Mouse (Mus musculus): ENCODE results near the gene Sbf2. TPM values are rescaled to one million over a fixed set of nuclear protein-coding genes. Genes with fewer than 3 reads are reported as not detected.

Gene Sbf2
- total RNA-seq, 2 experiments from 2014 or later, result 54.7 to 55.2 TPM

DNA sequence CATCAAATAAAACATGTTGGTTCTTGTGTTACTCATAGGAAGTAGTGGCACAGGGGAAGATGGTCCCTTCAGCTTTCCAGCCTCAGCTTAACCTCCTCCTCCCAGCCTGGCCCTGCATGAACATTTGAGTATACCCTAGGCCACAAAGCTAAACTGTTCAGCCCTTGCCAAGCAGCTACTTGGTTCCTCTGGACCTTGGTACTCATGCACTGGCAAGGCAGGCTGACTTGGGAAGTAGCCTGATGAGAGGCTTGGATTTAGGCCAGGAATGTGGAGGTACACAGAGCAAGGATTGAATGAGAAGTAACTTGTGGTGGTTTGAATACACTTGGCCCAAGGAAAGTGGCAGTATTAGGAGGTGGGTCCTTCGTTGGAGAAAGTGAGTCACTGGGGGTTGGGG, 299.4 kb downstream of the Sbf2 start:
- no peak for TF ChIP-seq CTCF (IDR thresholded peaks at IDR 0.05)
- no peak overlapping the region for H3K4me3 ChIP-seq
- DNase-seq (ENCODE audit: extremely low spot score in 1 of 2, low spot score in 2 of 2), result no peak
- intact Hi-C loops (cut with DNase I), result no loop called here
- no peak overlapping the region for H3K27ac ChIP-seq

DNA sequence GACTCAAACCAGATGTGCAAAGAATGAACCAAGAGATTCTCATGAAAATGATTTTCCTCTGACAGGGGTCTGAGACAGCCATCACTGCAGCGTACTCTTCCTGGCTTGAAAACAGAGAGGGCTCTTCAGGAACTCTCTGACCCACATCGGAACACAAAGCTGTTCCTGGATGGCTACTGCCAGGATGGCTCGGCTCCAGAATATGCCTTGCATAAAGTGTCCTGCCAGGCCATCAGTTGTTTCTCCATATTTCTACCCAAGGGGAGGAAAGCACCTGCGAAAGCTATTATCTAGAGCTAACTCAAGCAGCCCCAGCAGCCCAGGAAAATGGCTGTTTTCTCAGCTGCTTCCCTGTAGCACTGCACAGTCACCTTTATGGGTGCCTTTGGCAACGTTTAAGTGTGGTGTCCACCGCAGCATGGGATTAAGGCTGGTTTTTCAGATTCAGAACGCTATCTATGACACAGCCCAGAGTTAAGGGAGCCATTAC, 300.3 kb downstream of the Sbf2 start:
- TF ChIP-seq CTCF (IDR thresholded peaks at IDR 0.05), result no peak
- Histone ChIP-seq H3K4me3 (no peak overlapping the region), H3K27ac (no peak overlapping the region)
- intact Hi-C loops (cut with DNase I), result no loop called here
- DNase-seq (ENCODE audit: extremely low spot score in 1 of 2, low spot score in 2 of 2), result no peak

DNA sequence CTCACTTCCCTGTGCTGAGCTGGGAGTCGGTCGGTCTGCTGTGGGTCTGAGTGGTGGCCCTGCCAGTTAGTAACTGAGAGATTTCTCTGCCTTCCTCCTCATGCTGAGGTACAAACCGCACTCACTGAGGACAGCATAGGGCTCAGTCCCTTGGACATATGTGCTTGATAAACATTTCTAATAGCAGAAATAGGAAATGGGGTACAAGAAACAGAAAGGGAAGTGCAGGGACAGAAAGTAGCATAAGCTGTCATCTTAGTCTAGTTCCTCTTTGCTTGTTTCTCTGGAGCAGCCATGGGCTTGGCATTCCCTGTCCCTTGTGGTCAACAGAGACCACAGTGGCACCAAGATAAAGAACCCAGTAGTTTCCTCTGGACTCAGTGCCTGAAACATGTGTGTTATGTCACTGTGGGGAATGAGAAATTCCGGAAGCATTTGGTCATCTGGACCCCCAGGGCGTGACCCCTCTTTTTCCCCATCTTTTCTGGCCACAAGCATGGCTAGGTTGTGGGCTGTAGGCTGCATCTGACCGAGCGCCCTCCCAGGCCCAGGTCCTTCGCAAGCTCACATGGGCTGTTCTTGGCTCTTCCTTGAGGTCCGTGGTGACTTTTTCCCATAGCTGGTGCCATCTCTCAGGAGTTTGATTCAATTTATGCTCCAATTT, 301.2 kb downstream of the Sbf2 start:
- no peak for DNase-seq (ENCODE audit: extremely low spot score in 1 of 2, low spot score in 2 of 2)
- H3K27ac ChIP-seq, result no peak overlapping the region
- H3K4me3 ChIP-seq, result no peak overlapping the region
- intact Hi-C loops (cut with DNase I), result no loop called here
- no peak for TF ChIP-seq CTCF (IDR thresholded peaks at IDR 0.05)

DNA sequence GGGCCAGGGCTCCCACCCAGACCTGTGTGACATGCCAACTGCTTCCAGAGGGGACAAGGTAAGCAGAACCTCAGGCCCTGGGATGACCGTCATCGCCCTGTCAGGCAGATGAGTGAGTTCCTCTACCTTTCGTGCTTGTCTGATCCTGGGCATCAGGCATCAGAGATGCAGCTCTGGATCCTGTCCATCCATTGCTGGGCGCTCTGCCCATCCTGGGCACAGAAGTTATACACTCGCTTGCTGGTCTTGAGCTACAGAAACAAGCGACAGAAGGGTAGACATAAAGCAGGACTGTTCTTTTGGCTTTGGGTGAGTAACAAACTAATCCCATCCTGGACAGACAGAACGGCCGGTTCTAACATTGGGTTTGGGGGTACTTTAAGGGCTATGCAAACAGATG, 305.5 kb downstream of the Sbf2 start:
- TF ChIP-seq CTCF (IDR thresholded peaks at IDR 0.05), result no peak
- Histone ChIP-seq H3K27ac (no peak overlapping the region), H3K4me3 (no peak overlapping the region)
- intact Hi-C loops (cut with DNase I), result no loop called here
- DNase-seq (ENCODE audit: extremely low spot score in 1 of 2, low spot score in 2 of 2), result no peak

DNA sequence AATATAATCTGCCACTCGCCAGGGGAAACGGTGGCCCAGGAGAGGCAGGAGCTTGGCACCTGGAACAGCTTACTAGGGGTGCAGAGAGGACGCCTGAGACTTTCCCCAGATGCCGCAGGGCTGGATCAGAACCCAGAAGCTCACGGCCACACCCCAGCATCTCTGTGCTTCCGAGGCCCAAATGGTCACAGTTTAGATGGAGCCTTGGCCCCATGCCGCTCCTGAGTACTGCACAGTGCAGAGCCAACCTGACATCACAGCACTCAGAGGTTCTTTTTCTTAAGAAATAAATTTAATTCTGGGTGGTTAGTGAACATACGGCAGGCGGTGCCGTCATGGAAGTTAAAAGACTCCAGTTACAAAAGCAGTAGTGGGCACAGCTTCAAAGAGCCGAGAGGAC, 307.0 kb downstream of the Sbf2 start:
- TF ChIP-seq CTCF (IDR thresholded peaks at IDR 0.05), result no peak
- no peak for DNase-seq (ENCODE audit: extremely low spot score in 1 of 2, low spot score in 2 of 2)
- intact Hi-C loops (cut with DNase I), result no loop called here
- H3K4me3 ChIP-seq, result no peak overlapping the region
- no peak overlapping the region for H3K27ac ChIP-seq

DNA sequence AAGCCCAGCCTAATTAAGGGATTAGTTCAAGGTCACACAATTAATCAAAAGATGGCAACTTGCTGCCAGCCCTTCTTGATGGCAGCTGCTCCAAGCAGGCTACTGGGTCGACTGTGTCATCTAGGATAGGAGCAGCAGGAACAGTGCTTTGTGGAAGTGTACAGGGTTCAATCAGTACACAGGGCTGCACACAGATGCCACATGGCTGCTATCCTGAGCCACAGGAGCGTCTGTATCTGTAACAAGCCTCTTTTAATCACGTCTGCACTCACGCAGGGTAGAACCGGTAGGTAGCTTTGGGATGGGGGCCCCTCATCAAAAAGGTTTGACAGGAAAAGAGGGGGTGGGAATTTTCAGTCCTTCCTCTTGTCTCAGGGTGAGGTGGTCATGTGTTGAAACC, 308.4 kb downstream of the Sbf2 start:
- TF ChIP-seq CTCF (IDR thresholded peaks at IDR 0.05), result no peak
- no peak for DNase-seq (ENCODE audit: extremely low spot score in 1 of 2, low spot score in 2 of 2)
- intact Hi-C loops (cut with DNase I), result no loop called here
- H3K4me3 ChIP-seq, result no peak overlapping the region
- no peak overlapping the region for H3K27ac ChIP-seq

DNA sequence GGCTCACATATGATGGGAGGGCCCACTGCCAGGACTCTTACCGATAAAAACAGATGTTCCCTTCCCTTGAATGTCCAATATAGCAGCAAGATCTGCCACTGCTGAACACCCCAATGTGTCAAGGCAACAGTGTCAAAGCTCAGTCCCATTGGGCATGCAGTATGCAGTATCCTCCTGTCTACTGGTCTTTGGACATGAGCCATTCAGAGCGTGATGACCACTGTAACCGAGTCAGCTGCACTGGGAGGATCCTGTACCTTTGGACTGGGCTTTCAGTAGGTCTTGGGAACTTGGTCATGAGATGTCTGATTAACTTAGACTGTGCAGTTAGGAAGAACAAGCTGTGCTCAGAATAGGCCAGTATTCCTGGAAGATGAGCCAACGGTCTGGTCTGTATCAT, 309.2 kb downstream of the Sbf2 start:
- intact Hi-C loops (cut with DNase I), result no loop called here
- H3K4me3 ChIP-seq, result no peak overlapping the region
- no peak for TF ChIP-seq CTCF (IDR thresholded peaks at IDR 0.05)
- H3K27ac ChIP-seq, result no peak overlapping the region
- no peak for DNase-seq (ENCODE audit: extremely low spot score in 1 of 2, low spot score in 2 of 2)

DNA sequence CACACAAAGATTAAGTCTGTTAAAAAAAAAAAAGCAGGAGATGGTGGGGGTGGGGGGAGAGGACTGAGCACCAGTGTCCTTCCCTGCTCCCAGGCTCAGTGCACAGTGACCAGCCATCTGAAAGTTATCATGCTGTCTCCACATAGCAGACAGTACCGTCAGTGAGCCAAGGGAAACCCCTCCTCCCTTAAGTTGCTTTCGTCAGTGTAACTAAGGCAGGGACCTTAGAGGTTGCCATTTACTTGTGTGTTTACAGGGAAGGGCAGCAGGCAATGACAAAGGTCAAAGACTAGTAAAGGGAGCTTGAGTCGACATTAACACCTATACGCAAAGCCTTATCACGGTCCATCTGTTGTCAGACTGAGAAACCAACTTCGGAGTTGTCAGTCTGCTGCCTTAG, 311.8 kb downstream of the Sbf2 start:
- intact Hi-C loops (cut with DNase I), result no loop called here
- H3K27ac ChIP-seq, result no peak overlapping the region
- no peak for TF ChIP-seq CTCF (IDR thresholded peaks at IDR 0.05)
- no peak for DNase-seq (ENCODE audit: extremely low spot score in 1 of 2, low spot score in 2 of 2)
- H3K4me3 ChIP-seq, result no peak overlapping the region

DNA sequence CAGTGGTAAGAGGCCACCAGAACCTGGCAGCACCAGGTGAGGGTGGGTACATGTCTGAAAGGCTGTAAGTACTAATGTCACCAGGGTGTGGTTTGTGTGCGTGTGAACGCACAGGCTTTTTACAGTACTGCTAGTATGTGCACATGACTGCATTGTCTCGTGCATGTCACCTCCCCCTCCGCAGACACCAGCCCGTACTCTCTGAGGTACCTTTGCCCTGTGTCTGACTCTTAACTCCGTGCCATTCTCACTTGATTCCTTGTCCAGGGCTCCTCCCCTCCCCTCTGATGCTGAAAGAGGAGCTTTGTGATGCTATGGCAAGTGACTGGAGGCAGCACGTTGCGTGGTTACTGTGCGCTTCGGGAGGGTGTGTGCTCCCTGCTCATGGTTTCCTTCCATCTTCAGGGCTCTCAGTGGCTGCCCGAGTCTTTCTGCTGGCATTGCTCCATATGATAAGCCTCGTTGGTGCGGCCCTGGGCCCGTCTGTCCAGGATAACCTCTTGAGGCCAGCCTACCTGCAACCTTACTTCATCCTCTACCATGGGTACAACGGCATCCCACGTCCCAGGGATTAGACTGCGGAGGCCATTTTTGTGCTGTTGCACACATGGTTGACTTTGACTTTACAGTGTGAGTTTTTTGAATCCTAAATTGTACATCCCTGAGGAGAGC, 315.8 kb downstream of the Sbf2 start:
- intact Hi-C loops (cut with DNase I), result no loop called here
- H3K27ac ChIP-seq, result no peak overlapping the region
- no peak overlapping the region for H3K4me3 ChIP-seq
- no peak for DNase-seq (ENCODE audit: extremely low spot score in 1 of 2, low spot score in 2 of 2)
- TF ChIP-seq CTCF (IDR thresholded peaks at IDR 0.05), result no peak

DNA sequence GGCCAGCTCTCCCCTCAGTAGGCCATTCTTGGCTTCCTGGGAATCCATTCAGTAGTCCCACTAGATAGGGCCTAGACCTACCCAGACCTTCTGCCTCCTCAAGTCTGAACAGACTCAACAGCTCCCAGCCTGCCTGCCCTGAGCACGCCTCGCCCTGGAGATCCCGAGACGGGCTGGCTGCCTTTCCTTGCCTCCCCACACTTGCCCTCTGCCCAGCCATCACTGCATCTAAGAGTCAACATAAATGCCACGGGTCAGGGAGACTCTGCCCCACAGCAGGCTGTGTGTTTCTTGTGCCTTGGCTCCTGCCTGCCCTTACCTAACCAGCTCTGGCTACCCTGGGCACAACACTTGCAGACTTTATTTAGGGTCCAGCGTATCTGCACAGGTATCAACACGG, 316.6 kb downstream of the Sbf2 start:
- H3K27ac ChIP-seq, result peak overlapping the region; percentile 2; the same call in 1 of the 2 replicates
- no peak for DNase-seq (ENCODE audit: extremely low spot score in 1 of 2, low spot score in 2 of 2)
- TF ChIP-seq CTCF (IDR thresholded peaks at IDR 0.05), result no peak
- intact Hi-C loops (cut with DNase I), result no loop called here
- H3K4me3 ChIP-seq, result no peak overlapping the region

DNA sequence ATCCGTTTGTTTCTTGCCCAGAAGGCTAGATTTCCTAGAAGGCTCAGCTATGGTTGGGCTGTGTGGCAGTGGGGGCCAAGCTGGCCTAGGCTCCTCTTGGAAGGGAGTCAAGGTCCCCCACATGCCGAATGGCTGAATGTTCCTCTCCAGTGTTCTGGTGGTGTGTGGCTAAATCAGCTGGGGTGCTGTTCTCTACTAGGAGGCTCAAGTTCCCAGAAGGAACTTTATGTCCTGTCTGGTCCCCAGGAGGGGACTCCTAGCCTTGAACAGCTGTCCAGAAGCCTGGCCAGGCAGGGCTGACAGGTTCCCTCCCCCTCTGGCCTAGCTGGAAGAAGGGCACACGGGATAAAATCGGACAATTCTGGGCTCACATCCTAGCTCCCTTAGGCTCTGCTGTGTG, 317.1 kb downstream of the Sbf2 start:
- TF ChIP-seq CTCF (IDR thresholded peaks at IDR 0.05), result no peak
- no peak for DNase-seq (ENCODE audit: extremely low spot score in 1 of 2, low spot score in 2 of 2)
- intact Hi-C loops (cut with DNase I), result no loop called here
- peak overlapping the region; percentile 2; the same call in 1 of the 2 replicates for H3K27ac ChIP-seq
- H3K4me3 ChIP-seq, result no peak overlapping the region

DNA sequence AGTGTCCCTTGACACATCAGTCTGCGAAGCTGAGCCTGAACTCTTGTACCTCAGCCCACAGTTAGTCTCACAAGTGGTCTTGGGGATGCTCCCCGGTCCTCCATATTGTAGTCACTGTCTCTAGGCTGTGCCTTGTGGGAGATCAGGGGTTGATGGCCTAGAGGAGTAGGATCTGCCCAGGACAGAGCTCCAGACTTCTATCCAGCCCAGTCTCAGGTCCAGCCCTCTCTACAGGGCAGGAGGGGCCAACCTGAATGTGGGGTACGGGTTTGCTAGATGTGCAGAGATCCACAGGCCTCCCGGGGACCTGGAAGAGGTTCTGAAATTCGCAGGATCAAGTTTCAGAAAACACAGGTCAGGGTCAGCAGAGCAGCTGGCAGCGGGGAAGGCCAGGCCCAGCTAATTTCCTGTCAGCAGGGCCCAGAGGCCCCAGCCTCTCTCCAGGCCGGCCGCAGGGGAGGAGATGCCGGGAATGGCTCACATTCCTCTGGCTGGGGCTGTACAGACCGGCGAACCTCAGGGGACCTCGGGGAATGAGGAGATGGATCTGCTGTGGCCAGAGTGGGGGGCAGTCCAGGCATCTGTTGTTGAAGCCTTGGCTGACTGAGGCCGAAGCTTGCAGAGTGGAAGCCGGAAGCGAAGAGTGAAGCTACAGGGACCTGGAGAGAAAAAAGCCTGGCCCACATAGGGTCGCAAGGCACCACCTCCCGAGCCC, 317.7 kb downstream of the Sbf2 start:
- H3K27ac ChIP-seq, result peak overlapping the region; percentile 2; the same call in 1 of the 2 replicates
- no peak overlapping the region for H3K4me3 ChIP-seq
- no peak for DNase-seq (ENCODE audit: extremely low spot score in 1 of 2, low spot score in 2 of 2)
- intact Hi-C loops (cut with DNase I), result no loop called here
- TF ChIP-seq CTCF (IDR thresholded peaks at IDR 0.05), result no peak

All from left cerebral cortex, adult 2 months (tissue).